Mouse (Mus musculus) heart, postnatal 14 days (tissue): ENCODE measurements around the gene Nmd3. TPM values are rescaled to one million over a fixed set of nuclear protein-coding genes. Genes with fewer than 3 reads are reported as not detected.

Experiments used
- DNase-seq, 2 experiments: peaks; one replicate each; pipeline ENCODE4 v3.0.0; 2021 to 2022
- intact Hi-C: fragments of 180-260 bp; cut with DNase I; formaldehyde crosslinking; loops from one replicate; pipeline ENCODE4 v1.15.1; 2025
- total RNA-seq, 2 experiments: library from RNA; stranded (reverse); gene quantifications; 2 replicates each; pipeline ENCODE4 v1.2.3; 2021

Nmd3 gene
- total RNA-seq, 2 experiments from 2014 or later, result 34.7 to 44.2 TPM

DNA sequence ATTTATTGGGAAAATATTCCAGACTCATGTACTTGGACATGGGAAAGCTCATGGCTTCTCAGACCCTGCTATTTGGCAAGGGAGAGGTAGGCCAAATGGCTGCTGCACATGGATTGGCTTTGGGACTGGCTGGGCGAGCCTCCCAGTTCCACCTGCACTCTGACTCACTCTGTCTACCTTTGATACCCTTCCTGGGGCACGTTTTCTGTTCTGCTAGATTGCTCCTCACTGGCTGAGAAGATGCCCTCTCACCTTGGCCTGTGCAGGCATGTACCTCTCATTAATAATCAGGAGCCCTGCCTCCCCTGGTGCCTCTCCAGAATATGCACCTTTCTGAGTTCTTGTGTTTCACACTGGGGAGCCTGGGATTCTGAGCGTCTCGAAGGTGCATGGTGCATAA lies 39.4 kb downstream of the Nmd3 start:
- intact Hi-C loops, result no loop called here
- no peak for DNase-seq

DNA sequence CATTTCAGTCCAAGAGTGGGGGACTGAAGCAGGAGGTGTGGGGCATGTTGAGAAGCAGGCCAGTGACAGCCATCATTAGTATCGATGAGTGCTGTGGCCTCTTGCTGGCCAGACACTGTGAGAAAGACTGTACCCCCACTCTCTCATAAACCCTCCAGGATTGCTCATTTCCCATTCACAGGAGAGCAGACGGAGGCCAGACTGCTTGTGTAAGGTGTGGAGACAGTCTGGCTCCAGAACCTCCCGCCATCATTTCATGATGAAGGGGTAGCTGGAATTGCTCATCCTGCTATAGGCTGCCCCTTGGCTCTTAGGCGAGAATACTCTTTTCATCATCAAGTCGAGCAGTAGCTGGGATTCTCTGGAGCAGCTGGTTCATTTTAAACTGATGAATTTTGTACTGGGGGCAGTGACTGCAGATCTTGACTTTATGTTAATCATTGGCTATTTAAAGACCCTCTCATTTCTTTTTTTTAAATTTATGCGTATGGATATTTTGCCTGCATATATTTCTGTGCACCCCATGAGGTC lies 41.1 kb downstream of the Nmd3 start:
- no peak for DNase-seq
- intact Hi-C loops, result no loop called here

DNA sequence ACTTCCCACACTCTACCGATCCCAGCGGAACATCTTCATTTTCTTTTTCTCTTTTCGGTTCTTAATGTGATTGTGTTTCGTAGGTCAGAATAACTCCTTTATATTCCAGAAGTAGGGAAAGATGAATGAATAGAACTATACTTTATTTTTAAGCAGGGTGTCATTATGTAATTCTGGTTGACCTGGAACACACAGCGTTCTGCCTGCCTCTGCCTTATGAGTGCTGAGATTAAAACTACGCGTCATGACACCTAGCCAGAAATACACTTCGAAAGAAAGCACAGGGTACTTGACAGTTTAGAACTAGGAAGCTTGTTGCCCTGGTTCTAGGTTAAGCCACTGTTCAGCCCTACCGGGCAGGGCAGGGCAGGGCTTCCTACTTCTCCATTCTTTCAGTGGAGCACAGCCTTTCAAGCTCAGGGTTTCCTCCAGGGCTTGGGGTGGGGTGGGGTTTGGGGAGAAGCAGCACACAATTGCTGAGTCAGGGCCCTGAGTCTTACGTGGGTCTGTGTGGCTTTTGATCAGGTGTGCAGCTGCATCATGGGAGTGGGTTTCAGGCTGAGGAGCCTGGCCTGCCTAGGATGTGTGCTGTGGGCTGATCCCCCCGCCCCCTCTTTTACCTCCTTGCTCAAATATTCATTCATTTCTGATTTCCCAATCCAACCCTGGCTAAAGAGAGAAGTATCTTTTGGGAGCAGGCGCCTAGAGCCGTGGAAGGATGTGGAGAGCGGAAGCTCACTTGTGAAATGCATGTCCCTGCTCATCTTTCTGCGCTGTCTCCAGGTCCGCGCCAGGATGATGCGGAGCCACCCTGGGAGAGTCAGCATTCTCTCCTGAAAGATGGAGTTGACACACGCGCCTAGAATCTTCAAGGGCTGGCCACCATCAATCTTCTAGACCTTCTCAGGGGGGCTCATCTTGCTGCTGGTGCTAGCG lies 42.1 kb downstream of the Nmd3 start:
- no peak for DNase-seq
- intact Hi-C loops, result no loop called here

DNA sequence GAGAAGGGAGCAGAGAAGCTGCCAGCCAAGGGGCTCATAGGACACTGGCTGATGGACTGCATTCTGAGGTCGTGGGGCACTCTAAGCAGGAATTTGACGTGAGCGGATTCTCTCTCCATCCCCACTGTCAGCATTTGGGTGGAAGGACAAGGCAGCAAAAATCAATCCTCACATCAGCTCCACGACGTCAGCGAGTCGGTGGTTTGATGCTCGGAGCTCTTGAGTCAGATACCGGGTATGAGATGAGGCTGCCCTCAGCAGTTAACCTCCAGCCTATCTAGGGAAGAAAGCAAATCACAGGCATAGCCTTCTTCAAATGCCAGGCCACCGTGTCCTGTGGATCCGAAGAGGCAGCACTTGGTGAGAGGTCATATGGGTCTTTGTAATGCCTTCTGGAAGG lies 43.4 kb downstream of the Nmd3 start:
- DNase-seq, result no peak
- intact Hi-C loops, result no loop called here

DNA sequence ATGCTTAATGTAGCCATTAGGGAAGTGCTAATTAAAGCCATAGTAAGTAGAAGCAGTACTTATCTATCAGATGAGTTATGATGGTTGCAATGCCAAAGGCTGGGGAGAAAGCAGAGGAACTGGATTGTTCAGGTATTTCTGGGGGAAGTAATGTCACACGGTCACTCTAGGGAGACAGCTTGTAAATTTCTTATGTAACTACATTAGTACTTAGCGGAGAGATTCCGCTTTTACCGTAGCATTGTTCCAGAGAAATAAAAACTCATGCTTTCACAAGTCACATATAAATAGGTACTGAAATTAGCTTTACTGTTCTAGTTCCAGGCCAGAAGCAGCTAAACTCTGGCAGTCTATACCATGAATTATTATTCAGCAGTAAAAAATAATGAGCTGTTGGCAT lies 47.4 kb downstream of the Nmd3 start:
- DNase-seq, result no peak
- intact Hi-C loops, result no loop called here

DNA sequence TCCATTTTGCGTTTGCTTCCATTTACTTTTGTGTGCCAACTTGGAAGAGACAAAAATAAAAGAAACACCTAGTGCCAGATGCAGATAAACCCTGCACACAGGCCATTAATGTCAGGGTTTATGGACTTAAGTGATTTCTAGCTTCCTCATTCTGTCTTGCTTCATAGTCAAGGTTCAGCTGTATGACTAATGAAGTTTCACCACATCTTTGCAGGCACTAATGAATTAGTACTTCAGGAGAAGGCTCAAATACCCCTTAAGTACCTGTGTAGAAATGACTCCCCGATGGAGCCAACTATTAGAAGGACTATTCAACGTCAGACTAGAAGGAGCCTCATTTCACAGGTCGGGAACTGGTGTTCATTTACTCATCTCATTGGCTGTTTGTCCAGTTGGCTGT lies 51.6 kb downstream of the Nmd3 start:
- intact Hi-C loops, result no loop called here

DNA sequence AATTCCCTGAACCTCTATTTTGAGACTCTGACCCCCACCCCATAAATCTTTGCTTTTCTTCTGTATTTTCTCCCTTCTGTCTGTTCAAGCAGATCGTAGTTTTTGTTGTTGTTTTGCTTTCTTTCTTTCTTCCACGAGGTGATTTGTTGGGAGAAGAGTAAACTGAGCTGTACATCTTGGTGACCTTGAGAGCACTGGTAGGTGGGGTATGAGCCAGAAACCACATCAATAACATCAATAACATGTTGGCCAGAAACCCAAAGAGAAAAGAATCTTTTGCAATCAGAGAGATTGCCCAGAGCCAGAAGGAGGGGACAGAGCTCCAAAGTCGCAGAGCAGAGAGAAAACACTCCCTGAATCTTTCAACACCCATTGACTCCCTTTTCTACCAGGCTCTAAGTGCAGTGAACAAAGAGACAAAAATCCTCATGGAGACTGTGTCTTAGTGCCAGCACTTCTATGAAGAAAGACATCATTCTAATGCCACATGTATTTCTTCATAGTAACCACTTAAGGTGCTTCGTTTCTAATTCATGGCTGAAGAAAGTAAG lies 57.5 kb downstream of the Nmd3 start:
- intact Hi-C loops, result no loop called here
- DNase-seq, result no peak

More for the DNA sequence above, 51.6 kb downstream of the Nmd3 start:
- no peak for DNase-seq

DNA sequence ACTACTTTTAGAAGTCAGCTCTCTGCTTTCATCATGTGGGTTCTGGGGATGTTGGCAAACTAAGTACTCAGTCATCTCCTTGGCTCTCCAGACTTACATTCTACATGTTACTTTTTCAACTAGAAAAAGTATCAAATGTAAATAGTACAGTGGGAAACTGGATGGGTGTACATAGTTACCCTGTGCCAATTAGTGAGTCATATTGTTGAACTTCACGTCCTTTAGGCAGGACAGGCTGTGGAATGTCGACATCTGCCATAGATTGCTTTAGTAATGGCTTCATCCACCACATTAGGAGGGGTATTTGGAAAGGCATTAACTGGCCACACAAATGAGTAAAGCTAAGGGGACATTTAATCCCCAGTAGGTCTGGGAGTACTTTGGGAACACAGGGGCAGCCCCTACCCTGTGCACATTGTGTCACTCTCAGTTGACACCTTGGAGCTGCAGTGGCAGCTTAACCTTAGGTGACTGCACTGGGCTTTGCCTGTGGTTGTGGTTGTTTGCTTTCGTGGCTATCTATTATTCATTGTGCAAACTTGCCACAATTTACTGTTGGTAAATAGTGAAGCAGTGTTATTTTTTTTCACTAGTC lies 71.1 kb downstream of the Nmd3 start:
- DNase-seq, result no peak
- intact Hi-C loops, result no loop called here

DNA sequence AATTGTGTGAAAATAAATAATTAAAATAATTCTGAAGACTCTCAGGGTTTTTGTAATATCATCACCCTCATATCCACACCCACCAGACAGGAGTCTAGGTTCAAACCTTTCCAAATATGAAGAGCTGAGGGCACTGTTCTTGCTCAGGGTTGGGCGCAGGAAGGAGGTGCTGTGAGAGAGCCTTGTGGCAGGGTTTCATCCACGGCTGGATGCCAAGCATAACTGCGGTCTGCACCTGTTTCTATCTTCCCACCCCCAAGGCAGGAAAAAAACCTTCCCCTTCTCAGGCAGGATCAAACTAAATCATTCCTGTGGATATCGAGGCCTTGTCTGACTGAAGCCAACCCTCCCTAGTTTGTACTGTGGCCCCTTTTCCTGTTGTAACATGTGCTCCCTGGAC lies 75.7 kb downstream of the Nmd3 start:
- intact Hi-C loops, result no loop called here
- no peak for DNase-seq

DNA sequence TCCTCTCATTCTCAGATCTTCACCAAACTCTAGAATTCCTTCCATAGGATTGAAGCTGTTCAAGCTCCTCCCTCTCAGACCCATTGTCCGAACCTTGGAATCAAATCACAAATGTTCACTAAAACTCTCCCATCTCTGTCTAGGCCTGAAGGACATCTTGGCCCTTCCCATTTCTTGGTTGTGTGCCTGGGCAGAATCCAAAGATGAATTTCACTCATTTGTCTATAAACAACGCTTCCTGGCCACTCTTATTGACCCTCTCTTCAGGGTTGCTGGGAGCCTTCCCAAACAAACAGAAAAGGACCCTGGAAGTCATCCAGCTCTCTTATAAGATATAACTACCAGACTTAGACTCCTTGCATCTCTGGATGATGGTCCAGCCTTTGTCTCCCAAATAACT lies 76.2 kb downstream of the Nmd3 start:
- intact Hi-C loops, result no loop called here
- DNase-seq, result no peak

DNA sequence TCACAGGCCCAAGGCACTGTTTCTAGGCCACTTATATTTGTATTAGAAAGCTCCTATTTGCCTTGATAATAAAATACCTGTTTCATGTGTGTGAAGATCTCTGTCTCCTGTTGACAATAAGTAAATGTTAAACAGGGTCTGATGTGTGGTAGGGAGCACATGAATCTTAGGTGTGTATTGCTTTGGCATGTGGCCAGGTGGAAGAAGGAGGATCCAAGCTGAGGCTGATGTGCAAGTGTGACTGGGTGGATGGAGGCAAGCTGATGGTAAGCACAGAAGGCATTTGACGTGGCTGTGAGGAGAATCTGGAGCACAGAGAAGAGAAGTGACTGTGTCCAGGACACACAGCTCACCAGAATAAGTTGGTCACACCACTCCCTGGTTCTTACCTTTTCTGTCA lies 77.3 kb downstream of the Nmd3 start:
- intact Hi-C loops, result no loop called here
- DNase-seq, result no peak

DNA sequence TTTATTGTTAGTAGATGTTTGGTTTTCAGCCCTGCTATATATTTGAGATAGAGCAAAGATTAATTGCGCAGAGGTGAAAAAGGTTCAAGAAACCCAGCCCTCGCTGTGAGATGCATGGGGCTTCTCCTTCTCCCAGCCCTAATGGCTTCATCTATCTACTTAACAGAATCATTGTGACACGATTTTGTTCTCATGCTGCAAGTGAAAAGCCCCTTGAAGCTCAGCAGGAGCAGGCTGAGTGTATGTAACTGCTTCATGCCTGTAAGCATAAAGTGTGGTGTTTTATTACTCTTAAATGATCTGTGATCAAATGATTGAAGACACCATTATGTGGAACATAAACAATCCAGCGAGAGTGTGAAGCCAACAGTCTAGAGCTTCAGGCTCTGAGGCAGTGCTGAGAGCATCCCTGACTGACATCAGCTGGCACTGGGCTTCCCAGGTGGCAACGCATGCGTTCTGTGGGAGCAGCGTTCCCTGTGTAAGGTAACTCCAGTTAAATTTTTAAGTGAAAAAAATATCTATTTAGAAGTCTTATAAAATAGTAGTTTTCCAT lies 79.1 kb downstream of the Nmd3 start:
- intact Hi-C loops, result no loop called here
- DNase-seq, result no peak

DNA sequence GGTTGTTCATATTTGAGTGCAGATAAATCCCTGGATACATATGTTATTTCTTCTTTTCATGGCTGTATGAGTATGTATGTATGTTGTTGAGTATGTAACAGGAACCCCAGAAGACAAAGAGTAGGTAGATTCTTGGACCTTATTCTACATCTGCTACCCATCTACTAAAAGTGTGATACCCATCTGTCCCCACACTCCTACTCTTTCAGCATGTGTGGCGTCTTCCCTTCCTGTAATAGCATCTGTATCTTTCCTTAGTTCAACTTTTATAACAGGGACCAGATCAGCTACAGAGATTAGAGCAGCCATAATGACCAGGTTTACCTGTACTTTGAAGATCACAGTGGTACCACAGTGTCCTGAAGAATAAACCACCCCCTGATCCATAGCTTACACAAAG lies 81.4 kb downstream of the Nmd3 start:
- no peak for DNase-seq
- intact Hi-C loops, result no loop called here

Other genes with a start within 250 kb of the Nmd3 start
- 1 to 10 TPM; 2.8 to 3.2 TPM for gene B3galnt1, start 123.0 kb upstream of the Nmd3 start, total RNA-seq
- gene Sptssb, start 138.0 kb downstream of the Nmd3 start, total RNA-seq, result not detected